Mouse (Mus musculus): ENCODE measurements around the gene Gm12216.

Gm12216 gene

GRCm38 (mm10) chr11:53796409-53797151 lies 62.5 kb downstream of the Gm12216 start:
- in situ Hi-C loops (cut with MboI, MseI), result no loop called here

DNA sequence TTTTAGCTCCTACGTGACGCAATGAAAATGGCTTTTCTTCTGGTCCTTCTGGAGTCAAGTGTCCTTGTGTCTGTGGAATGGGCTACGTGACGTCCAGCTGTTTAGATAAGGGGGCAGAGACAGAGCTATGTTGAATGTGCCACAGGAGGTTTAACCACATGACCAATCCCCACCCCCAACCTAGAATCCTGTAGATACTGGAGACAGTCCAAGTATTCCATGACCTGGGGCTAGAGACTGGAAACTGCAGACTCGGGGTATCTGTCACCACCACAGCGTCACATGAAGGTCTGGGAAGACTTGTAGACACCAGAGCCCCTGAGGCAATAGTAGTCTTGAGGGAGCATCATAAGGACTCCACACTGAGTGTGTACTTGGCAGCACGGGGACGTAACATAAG lies 63.2 kb downstream of the Gm12216 start:
- in situ Hi-C loops (cut with MboI, MseI), result no loop called here

DNA sequence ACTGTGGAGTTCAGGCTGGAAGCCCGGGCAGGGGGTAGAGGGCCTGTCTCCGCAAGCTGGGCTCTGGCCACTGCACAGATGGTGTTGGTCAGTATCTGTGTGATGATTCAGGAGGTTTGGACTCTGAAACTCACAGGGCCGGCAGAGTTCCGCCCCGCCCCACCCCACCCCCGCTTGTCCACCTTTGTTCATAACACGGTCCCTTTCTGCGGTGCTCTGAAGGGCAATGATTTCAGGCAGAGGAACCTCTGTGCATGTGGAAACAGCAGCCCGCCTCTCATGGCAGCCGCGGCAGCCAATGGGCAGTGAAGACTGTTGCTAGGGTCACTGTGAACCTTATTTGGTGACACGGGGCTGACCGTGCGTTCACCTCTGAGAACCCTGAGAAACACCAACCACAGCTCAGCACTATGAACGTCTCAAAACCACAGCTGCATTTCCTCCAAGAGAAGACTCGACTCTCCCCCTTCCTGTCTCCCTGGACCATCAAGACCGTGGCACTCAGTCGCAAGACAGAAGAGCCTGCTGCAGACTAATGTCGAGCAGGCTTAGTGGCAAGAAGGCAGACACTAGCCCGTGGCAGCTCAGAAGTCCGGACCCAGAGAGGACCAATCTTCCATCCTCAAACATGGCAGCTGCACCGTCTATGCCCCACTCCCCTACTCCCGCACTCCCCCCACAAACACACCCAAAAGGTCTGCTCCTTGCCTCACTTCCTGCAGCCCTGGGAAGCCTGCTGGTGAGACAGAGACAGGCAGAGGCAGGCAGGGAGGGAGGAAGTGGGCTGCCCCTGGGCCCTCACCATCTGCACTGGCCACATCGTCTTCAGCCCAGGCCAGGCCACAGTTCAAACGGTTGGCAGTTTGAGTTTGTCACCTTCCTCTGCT lies 64.1 kb downstream of the Gm12216 start:
- in situ Hi-C loops (cut with MboI, MseI), result no loop called here

- in situ Hi-C loops (cut with MboI, MseI), result no loop called here
These were observed 65.0 kb downstream of the Gm12216 start for GRCm38 (mm10) chr11:53794015-53794414.

DNA sequence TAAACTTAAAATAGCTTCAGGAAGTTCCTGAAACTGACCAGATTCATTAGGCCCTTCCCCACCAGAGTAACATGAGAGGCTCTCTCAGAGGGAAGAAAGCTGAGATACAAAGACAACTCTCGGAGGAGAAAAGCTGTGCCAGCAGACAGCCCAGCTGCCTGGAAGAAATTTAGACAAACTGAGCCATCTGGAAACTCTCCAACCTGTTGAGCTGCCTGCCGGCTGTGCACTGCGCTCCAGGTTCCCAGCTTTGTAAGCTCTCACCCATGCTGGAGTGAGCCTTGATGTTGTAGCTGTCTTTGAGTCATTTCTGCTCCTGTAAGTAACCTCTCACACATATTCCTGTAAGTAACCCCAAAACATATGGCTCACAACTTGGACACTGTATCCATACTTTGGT lies 66.1 kb downstream of the Gm12216 start:
- in situ Hi-C loops (cut with MboI, MseI), result no loop called here

- in situ Hi-C loops (cut with MboI, MseI), result no loop called here
These were observed 69.8 kb downstream of the Gm12216 start for GRCm38 (mm10) chr11:53789277-53789676.

GRCm38 (mm10) chr11:53788196-53788595 lies 70.9 kb downstream of the Gm12216 start:
- in situ Hi-C loops (cut with MboI, MseI), result no loop called here

DNA sequence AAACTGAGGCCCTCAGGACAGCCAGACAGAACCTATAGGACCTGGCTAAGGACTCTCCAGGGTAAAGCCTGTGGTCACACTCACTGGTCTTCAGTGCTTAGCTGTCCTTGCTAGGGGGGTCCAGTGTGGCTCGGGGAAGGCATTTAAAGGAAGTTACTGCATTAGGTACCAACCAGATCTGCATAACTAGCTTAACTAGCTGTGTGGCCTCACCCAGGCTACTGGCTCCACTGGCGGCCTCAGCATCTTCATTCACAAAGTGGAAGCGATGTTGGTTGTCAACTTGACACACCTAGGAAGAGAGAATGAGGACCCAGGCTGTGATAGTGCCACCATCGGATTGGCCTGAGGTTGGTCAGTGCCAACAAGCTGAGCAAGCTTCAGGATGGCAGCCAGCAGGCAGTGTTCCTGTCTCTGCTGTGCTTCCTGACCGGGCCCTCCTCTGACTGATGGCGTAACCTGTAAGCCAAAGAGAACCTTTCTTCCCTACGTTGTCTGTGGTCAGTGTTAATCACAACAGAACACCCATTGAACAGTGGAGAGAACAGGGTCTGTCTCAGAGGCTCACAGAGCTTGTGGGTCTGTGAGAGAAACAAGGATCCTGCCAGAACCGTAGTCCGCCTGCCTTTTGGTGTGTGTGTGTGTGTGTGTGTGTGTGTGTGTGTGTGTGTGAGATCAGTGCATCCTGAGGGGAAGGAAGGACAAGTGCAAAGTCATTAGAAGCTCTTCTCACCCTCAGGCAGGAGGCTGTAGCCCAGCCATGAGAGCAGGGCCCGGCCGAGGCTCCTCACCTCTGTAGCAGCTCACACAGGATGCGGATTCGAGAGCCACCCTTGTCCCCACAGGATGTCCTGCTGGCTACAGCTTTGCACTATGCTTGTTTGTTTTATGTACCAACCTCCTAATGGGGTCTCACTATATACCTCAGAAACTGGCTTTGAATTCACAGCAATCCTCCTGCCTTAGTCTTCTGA lies 72.7 kb downstream of the Gm12216 start:
- in situ Hi-C loops (cut with MboI, MseI), result no loop called here

- in situ Hi-C loops (cut with MboI, MseI), result no loop called here
These were observed 73.6 kb downstream of the Gm12216 start for GRCm38 (mm10) chr11:53785311-53785936.

GRCm38 (mm10) chr11:53783288-53783687 lies 75.8 kb downstream of the Gm12216 start:
- in situ Hi-C loops (cut with MboI, MseI), result no loop called here

DNA sequence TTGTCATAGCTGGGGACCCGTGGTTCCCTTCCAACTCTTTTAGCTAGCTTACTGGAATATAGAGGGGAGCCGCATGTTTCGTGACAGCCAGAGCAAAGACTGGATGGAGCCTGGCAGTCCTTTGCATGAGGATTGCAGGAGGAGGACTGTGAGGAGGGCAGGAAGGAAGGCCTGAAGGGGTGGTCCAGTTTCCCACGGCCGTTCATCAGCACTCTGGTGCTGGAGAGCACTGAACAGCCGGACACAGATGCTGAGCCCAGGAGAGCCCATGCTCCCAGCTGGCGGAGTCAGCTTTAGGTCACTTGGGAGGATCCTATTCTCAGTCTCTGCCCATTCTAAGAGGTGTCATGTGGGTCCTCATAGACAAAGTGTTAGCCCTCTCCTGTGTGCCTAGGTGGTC lies 77.1 kb downstream of the Gm12216 start:
- in situ Hi-C loops (cut with MboI, MseI), result no loop called here

GRCm38 (mm10) chr11:53781201-53781775 lies 77.8 kb downstream of the Gm12216 start:
- in situ Hi-C loops (cut with MboI, MseI), result no loop called here

GRCm38 (mm10) chr11:53780262-53780661 lies 78.8 kb downstream of the Gm12216 start:
- in situ Hi-C loops (cut with MboI, MseI), result no loop called here

GRCm38 (mm10) chr11:53779808-53780207 lies 79.2 kb downstream of the Gm12216 start:
- in situ Hi-C loops (cut with MboI, MseI), result no loop called here

GRCm38 (mm10) chr11:53778455-53778854 lies 80.6 kb downstream of the Gm12216 start:
- in situ Hi-C loops (cut with MboI, MseI), result no loop called here

GRCm38 (mm10) chr11:53777736-53778135 lies 81.3 kb downstream of the Gm12216 start:
- in situ Hi-C loops (cut with MboI, MseI), result no loop called here

DNA sequence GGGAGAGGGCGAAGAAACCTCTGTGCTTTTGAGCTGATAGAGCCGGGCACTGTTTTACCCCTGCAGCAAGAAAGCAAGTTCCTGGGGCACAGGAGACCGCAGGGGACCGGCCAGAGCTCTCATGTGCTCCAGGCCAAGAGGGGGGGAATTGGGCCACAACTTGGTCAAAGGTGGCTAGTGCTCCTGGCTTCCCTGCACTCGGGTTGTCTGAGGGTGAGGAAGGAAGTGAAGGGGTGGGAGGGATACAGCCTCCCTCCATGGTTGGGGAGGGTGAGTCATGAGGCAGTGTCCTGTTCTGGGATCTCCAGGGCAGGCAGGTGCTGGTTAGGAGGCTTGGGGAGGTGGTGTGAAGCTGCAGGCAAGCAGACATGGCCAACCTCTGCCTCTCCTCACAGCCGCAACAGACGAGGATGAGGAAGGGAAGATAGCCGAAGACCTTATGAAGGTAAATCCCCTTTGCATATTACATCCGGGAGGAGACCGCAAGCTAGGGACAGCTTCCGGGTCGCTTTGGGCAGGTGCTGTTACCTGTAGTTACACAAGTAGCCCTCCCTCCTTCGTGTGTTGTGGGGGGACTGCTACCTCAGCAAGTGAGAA lies 84.3 kb downstream of the Gm12216 start:
- in situ Hi-C loops (cut with MboI, MseI), result no loop called here

DNA sequence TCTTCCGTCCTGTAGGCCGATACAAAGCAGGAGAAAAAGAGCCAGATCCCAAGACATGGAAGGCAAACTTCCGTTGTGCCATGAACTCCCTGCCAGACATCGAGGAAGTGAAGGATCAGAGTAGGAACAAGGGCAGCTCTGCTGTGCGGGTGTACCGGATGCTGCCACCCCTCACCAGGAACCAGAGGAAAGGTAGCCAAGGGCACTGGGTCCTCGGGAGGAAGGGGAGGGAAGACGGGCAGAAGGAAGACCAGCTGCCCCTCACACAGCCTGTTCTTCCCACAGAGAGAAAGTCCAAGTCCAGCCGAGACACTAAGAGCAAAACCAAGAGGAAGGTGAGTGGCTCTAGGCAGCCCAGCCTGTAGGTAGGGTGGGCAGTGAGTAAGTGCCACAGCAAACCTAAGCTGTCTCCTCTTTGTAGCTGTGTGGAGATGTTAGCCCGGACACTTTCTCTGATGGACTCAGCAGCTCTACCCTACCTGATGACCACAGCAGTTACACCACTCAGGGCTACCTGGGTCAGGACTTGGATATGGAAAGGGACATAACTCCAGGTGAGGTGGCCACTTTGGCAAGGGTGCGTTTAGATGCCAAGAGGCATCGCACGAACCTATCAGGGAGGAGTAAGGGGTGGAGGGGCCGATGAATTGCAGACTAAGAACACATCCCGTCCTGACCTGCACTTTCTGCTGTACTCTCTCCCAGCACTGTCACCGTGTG lies 85.3 kb downstream of the Gm12216 start:
- in situ Hi-C loops (cut with MboI, MseI), result no loop called here

DNA sequence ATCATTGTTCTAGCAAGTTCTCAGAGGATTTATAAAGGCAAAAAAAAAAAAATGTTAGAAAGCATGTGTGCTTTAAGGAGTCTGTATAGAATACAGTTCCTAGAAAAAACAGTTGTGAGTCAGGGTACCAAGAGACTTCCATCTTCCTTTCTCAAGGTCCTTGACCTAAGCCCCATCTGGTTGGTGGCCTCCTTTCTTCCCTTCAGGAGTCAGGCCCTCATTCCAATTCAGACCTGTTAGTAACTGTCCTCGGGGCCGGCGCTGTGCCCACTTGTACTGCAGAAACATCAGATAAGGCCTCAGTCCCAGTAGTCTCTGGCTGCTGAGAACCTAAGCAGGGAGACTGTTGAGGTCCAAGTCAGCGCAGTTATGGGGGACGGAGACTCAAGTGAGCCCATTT lies 86.0 kb downstream of the Gm12216 start, which contains the start of gene Gm17334:
Gene Gm17334, minus strand, starts transcription at position 101 of the 400 bp plus-strand sequence.
- in situ Hi-C loops (cut with MboI, MseI), result no loop called here

DNA sequence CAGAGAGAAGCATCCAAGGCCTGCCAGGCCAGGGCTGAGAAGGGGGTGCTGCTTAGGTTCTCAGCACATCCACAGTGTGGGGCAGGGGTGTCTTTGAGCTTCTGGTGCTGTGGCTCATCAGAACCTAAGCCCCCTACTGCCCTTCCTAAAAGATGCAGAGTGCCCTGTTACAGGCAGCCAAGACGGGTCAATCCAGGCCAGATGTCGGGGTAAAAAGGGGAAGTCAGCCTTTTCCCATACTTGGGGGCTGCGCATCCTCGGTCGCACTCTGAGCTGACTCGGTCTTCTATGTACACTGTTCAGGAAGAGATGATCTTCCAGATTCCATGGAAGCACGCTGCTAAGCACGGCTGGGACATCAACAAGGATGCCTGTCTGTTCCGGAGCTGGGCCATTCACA lies 86.5 kb downstream of the Gm12216 start:
- in situ Hi-C loops (cut with MboI, MseI), result no loop called here

All from T-helper 2 cell (primary cell).